Mouse (Mus musculus) hindbrain, embryonic 16.5 days (tissue): ENCODE measurements around the gene Fblim1. TPM values are rescaled to one million over a fixed set of nuclear protein-coding genes. Genes with fewer than 3 reads are reported as not detected.

Source experiments
- ATAC-seq: fragments of 200-750 bp; cut with Nextera tagmentation; 2 replicates; pipeline ENCODE4 v1.8.0; 2017; ENCODE audit warnings: moderate TSS enrichment, moderate library complexity
- H3K27ac ChIP-seq: fragments of 300-500 bp; sonication (generic); 2 replicates; pipeline ENCODE4 v1.5.1; 2014; ENCODE audit warnings: low read depth, mild to moderate bottlenecking, control low read depth, low read length, moderate library complexity
- H3K27me3 ChIP-seq: fragments of 300-500 bp; sonication (generic); replicated peaks from 2 replicates; pipeline ENCODE4 v1.6.1; 2014; ENCODE audit warnings: low read length; ENCODE audit not compliant: control insufficient read depth, insufficient read depth
- H3K36me3 ChIP-seq: fragments of 300-500 bp; sonication (generic); 2 replicates; pipeline ENCODE4 v1.6.1; 2014; ENCODE audit warnings: mild to moderate bottlenecking, low read length, moderate library complexity, mixed read lengths; ENCODE audit not compliant: control insufficient read depth, insufficient read depth
- H3K4me1 ChIP-seq: fragments of 300-500 bp; sonication (generic); 2 replicates; pipeline ENCODE4 v1.6.1; 2014; ENCODE audit warnings: low read depth, low read length; ENCODE audit not compliant: control insufficient read depth, insufficient read depth
- H3K4me2 ChIP-seq: fragments of 300-500 bp; sonication (generic); 2 replicates; pipeline ENCODE4 v1.6.1; 2014; ENCODE audit warnings: mild to moderate bottlenecking, low read length, control low read depth, moderate library complexity
- H3K4me3 ChIP-seq: fragments of 300-500 bp; sonication (generic); 2 replicates; pipeline ENCODE4 v1.5.1; 2014; ENCODE audit warnings: mild to moderate bottlenecking, low read length, control low read depth, moderate library complexity
- H3K9ac ChIP-seq: fragments of 300-500 bp; sonication (generic); 2 replicates; pipeline ENCODE4 v1.6.1; 2014; ENCODE audit warnings: low read depth, mild to moderate bottlenecking, control low read depth, low read length, moderate library complexity
- H3K9me3 ChIP-seq: fragments of 300-500 bp; sonication (generic); 2 replicates; pipeline ENCODE4 v1.6.1; 2014; ENCODE audit warnings: mild to moderate bottlenecking, low read length, moderate library complexity; ENCODE audit not compliant: control insufficient read depth
- WGBS: fragments of 180-500 bp; shearing (Covaris S2); extraction: QIAGEN DNeasy Blood & Tissue Kit; methylation state at CpG from one replicate; pipeline ENCODE4 v1.1.7; 2014; 5-methylcytosine and 5-hydroxymethylcytosine counted together
- polyA plus RNA-seq: library from polyadenylated mRNA; unstranded; fragments of >200 nt; fragmentation: Nextera tagmentation; extraction: Ambion mirVana; gene quantifications from 2 replicates; pipeline ENCODE4 v1.2.1, GENCODE M21; 2015

The Fblim1 gene
- polyA plus RNA-seq, 1 experiment from 2014 or later, result 42.9 TPM

DNA sequence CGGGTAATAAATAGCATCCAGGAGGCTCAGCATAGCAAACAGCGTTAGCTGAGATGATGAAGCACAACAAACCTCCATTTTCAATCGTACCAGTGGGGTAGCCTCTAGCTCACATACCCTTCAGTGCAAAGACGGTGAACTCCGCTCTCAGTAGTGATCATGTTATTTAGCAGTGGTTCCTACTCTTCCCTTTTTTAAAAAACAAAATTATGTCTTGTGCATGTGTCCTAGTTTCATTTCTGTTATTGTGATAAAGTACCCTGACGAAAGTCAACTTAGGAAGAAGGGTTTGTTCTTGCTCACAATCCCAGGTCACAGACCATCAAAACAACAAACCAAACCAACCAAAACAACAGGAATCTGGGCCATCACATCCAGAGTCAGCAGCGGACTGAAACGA, 40.1 kb upstream of the Fblim1 start:
- Histone ChIP-seq H3K27ac (no peak overlapping the region), H3K36me3 (peaks cover 12% of the 10 kb centered on the region), H3K4me2 (no peak overlapping the region), H3K9me3 (no peaks in the 10 kb centered on the region), H3K9ac (no peak overlapping the region), H3K27me3 (no peaks in the 10 kb centered on the region), H3K4me3 (no peak overlapping the region), H3K4me1 (peaks cover 25% of the 10 kb centered on the region)
- 96% methylated on average over 8 of the region's 8 CpGs for WGBS
- no peak for ATAC-seq

DNA sequence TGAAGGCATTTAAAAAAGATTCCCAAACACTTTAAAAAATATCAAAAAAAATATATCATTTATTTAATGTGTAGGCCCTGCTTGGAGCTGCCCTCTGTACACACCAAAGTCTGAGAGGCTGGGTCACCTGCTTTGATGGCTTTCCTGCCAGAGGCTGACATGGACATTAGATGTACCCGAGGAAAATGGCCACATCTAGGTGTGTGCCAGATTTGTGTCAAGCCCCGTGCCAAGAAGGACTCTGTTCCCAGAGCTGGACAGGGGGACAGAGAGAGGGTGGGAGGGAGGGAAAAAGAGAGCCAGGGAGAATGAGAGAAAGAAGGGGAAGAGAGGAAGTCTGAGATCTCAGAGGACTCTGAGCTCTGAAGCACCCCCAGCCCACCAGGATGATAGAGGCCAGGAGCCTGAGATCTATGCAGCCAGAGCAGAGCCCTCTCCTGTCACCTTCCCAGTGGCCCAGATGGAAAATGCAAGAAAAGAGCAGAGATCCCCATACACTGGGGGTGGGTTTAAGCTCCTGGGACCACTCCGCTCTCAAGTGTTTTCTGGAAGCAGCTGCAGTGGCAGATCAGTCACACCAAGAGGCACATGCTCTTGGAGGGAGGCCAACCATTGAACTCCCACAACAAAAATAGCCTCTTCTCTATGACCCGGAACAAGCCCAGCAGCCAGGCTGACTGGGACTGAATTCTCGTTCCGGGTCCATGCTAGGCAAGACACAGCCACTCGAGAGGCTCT, 37.4 kb upstream of the Fblim1 start:
- H3K36me3 ChIP-seq, result peaks cover 16% of the 10 kb centered on the region
- no peak overlapping the region for H3K4me3 ChIP-seq
- no peak overlapping the region; the same call in 1 of the 2 replicates for H3K9ac ChIP-seq
- peak overlapping the region; percentile 83 for H3K27ac ChIP-seq
- H3K4me2 ChIP-seq, result 0 out of 2 replicates have a peak overlapping the region, but pooled peaks have one; percentile 16
- H3K9me3 ChIP-seq, result no peaks in the 10 kb centered on the region
- no peaks in the 10 kb centered on the region for H3K27me3 ChIP-seq
- peaks cover 17% of the 10 kb centered on the region for H3K4me1 ChIP-seq
- whole genome bisulfite sequencing, result 31% methylated on average over 7 of the region's 7 CpGs
- ATAC-seq, result peak; percentile 91

DNA sequence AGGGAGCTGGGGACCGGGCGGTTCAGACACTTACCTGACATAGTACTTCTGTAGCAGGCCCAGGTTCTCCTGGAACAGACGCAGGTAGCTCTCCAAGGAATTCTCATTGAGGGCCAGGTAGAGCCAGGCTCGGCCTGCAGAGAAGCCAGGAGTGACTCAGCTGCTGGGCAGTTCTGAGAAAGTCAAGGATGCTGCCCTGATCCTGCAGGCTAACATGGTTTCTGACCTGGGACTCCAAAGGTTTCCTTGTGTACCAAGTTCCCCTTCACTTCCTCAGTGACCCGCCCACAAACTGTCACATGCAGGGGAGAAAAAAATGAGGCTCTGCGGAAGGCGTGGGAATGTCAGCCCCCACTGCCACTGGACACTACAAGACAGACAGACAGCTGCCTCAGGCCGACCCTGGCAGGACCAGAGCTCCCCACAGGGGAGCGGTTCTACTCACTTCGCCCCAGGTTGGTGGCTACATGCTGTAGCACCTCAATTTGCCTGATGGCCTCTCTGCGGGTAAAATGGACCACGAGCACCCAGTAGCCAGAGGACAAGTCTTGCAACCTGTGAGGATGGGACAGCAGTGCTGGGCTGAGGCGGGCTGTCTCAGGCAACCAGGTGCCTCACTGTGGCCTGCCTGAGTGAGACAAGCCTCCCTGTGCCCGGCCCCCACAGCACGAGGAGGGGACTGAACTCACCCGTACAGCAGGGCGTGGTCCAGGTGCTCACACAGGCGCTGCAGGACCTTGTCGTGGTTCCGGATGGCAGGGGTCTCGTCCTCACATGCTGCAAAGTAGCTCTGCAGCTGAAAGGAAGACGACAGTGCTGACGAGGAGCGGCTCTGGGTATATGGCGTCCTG, 36.3 kb upstream of the Fblim1 start:
- 0 out of 2 replicates have a peak, but pooled peaks have one; percentile 24 for ATAC-seq
- H3K9me3 ChIP-seq, result no peaks in the 10 kb centered on the region
- H3K9ac ChIP-seq, result no peak overlapping the region
- 91% methylated on average over 25 of the region's 25 CpGs for WGBS
- H3K4me1 ChIP-seq, result peaks cover 17% of the 10 kb centered on the region
- H3K27me3 ChIP-seq, result no peaks in the 10 kb centered on the region
- H3K4me2 ChIP-seq, result no peak overlapping the region
- no peak overlapping the region for H3K4me3 ChIP-seq
- peaks cover 16% of the 10 kb centered on the region for H3K36me3 ChIP-seq
- H3K27ac ChIP-seq, result peak overlapping the region; percentile 71

DNA sequence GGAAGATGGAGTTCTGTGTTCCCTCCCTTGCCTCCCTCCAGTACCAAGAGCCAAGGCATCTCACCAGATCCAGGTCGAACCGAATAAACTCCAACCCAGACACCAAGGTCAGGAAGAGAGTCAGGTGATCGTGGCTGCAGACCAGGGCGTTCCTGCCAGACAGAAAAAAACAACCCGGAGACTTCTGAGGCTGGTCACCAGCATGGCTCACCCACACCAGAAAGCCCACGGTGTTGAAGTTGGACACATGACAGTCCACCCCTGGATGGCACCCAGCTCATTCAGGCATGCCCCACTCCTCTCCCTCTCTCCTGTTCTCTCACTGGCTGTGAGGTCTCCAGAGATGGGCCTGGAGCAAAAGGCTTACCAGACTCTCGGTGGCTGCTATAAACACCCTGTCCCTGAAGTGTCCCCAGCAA, 35.5 kb upstream of the Fblim1 start:
- WGBS, result 85% methylated on average over 7 of the region's 7 CpGs
- no peaks in the 10 kb centered on the region for H3K9me3 ChIP-seq
- no peak overlapping the region for H3K4me3 ChIP-seq
- no peak overlapping the region for H3K9ac ChIP-seq
- H3K27ac ChIP-seq, result no peak overlapping the region; the same call in 1 of the 2 replicates
- H3K36me3 ChIP-seq, result peaks cover 16% of the 10 kb centered on the region
- H3K4me2 ChIP-seq, result no peak overlapping the region
- no peaks in the 10 kb centered on the region for H3K27me3 ChIP-seq
- H3K4me1 ChIP-seq, result peaks cover 17% of the 10 kb centered on the region
- ATAC-seq, result no peak

DNA sequence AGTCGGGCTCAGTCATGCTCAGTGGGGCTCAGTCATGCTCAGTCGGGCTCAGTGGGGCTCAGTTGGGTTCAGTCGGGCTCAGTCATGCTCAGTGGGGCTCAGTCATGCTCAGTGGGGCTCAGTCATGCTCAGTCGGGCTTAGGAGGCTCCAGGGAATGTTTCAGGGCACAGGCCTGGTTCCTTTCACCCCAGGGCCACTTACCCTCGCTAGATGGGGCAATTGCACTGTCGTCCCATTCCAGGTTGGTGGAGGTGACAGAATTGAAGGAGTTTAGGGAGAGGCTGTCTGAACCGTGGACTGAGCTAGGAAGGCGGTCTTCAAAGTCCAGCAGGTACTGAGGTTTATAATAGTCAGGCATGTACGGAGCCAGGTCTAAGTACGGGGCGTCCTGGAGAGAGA, 33.6 kb upstream of the Fblim1 start:
- WGBS, result 69% methylated on average over 11 of the region's 11 CpGs
- ATAC-seq, result no peak
- H3K4me2 ChIP-seq, result no peak overlapping the region
- H3K4me3 ChIP-seq, result no peak overlapping the region
- H3K9ac ChIP-seq, result no peak overlapping the region
- peaks cover 24% of the 10 kb centered on the region for H3K36me3 ChIP-seq
- no peaks in the 10 kb centered on the region for H3K9me3 ChIP-seq
- peaks cover 17% of the 10 kb centered on the region for H3K4me1 ChIP-seq
- H3K27ac ChIP-seq, result no peak overlapping the region
- H3K27me3 ChIP-seq, result no peaks in the 10 kb centered on the region

DNA sequence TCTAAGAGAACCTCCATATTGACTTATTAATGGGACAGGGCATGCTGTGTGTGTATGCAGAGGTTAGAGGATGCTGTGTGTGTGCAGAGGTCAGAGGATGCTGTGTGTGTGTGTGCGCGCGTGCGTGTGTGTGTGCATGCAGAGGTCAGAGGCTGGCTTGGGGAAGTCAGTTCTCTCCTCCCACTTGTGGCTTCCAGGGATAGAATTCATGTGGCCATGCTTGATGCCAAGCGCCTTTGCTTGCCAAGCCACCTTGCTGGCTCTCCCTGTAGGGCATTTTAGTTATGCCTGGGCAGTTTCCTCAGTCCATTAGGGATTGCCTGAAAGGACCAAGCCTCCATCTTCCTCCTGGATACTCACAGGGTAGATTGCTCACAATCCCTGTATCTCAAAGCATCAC, 30.8 kb upstream of the Fblim1 start:
- Histone ChIP-seq H3K36me3 (peaks cover 35% of the 10 kb centered on the region), H3K4me1 (no peaks in the 10 kb centered on the region), H3K27ac (no peak overlapping the region), H3K27me3 (no peaks in the 10 kb centered on the region), H3K4me2 (no peak overlapping the region), H3K9me3 (no peaks in the 10 kb centered on the region), H3K4me3 (no peak overlapping the region), H3K9ac (no peak overlapping the region)
- WGBS, result 93% methylated on average over 5 of the region's 5 CpGs
- ATAC-seq, result no peak

DNA sequence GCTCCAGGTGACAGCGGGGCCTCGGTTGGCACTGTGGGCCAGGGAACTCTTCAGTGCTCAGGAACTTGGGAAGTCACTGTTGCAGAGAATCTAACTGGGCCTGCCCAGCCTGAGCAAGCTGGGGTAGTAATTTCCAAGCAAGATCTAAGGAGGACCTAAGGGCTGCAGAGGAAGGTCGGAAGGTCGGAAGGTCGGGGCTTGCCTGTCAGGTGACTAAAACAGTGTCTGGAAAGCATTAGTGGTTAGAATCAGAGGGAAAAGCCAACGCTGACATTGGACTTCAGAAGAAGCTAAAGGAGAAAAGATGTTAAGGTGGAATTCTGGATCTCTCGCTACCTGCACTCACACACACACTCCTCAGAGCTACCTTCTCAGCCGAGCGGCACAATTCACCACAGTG, 30.1 kb upstream of the Fblim1 start:
- Histone ChIP-seq H3K9ac (no peak overlapping the region), H3K27me3 (no peaks in the 10 kb centered on the region), H3K9me3 (no peaks in the 10 kb centered on the region), H3K36me3 (peaks cover 38% of the 10 kb centered on the region), H3K27ac (no peak overlapping the region), H3K4me3 (no peak overlapping the region), H3K4me2 (no peak overlapping the region), H3K4me1 (no peaks in the 10 kb centered on the region)
- ATAC-seq, result no peak
- WGBS, result 90% methylated on average over 9 of the region's 9 CpGs

DNA sequence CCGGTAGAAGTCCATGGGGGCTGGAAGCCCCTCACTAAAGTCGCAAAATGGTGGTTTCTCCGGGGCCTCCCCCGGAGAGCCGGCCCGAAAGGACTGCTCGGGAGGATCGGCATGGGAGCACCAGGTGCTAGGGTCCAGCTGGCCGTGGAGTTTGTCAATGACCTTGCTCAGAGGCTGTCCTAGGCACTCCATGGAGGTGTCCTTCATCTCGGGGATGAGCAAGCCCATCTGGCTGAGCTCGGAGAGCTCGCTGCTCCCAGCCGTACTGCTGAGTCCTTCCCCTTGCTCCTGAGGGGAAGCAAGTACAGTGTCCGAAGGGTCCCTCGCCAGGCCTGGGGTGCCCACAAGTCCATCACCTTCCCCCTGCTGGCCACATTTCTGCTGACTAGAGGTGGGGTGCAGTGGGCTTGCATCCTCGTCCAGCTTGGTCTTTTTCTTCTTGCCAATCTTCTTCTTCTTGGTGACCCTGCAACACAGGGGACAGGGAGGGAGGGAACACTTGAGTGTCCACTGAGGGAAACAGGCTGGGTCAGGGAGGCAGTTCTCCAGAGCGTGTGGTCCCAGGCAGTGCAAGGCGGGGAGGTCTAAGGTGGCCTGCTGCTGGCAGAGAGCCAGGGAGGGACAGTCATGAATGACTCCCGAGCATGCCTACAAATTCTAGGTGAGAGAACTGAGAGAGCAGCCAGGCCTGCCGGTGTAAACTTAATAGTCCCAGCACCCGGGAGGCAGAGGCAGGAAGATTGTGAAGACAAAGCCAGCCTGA, 26.4 kb upstream of the Fblim1 start:
- no peak overlapping the region for H3K27ac ChIP-seq
- H3K4me3 ChIP-seq, result no peak overlapping the region
- ATAC-seq, result no peak
- no peaks in the 10 kb centered on the region for H3K27me3 ChIP-seq
- H3K4me2 ChIP-seq, result no peak overlapping the region
- no peaks in the 10 kb centered on the region for H3K9me3 ChIP-seq
- WGBS, result 92% methylated on average over 21 of the region's 21 CpGs
- no peak overlapping the region for H3K9ac ChIP-seq
- H3K36me3 ChIP-seq, result peaks cover 69% of the 10 kb centered on the region
- H3K4me1 ChIP-seq, result no peaks in the 10 kb centered on the region

DNA sequence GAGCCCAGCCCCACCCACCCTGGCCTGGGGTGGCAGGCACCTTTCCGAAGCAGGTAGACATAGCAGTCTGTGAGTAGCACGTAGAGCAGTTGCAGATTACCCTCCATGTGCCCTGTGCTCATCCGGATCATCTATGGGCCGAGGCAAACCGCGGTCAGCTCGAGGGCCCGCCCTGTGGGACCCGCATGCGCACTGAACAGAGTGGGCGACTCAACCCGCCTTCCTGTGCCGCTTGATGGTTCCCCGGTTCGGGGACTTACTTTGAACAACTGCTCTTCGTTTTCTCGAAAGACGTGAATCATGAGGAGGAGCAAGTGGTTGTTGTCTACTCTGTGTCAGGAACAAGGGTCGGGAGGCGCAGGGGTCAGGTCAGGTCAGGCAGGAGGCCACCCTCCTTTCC, 25.4 kb upstream of the Fblim1 start:
- peaks cover 74% of the 10 kb centered on the region for H3K36me3 ChIP-seq

More for the DNA sequence above, 25.4 kb upstream of the Fblim1 start:
- WGBS, result 94% methylated on average over 20 of the region's 20 CpGs
- Histone ChIP-seq H3K27ac (no peak overlapping the region), H3K4me3 (no peak overlapping the region), H3K27me3 (no peaks in the 10 kb centered on the region), H3K9ac (no peak overlapping the region), H3K4me2 (no peak overlapping the region), H3K9me3 (no peaks in the 10 kb centered on the region), H3K4me1 (no peaks in the 10 kb centered on the region)
- no peak for ATAC-seq
